Mouse (Mus musculus) liver, embryonic 14.5 days (tissue): ENCODE results near the gene Chrm5. TPM values are rescaled to one million over a fixed set of nuclear protein-coding genes. Genes with fewer than 3 reads are reported as not detected.

ENCODE experiments used
- ATAC-seq: fragments of 200-750 bp; cut with Nextera tagmentation; 2 replicates; pipeline ENCODE4 v1.8.0; 2017; ENCODE audit warnings: moderate number of reproducible peaks, mild to moderate bottlenecking, moderate library complexity; ENCODE audit not compliant: insufficient read depth
- DNase-seq, 3 experiments: peaks; one replicate each; pipeline ENCODE4 v3.0.0-alpha.2; 2012 to 2013; ENCODE audit warnings: low read depth in 3 of 3, low spot score in 3 of 3
- H3K27ac ChIP-seq: fragments of 300-500 bp; sonication (generic); 2 replicates; pipeline ENCODE4 v1.5.1; 2014; ENCODE audit warnings: moderate library complexity, mild to moderate bottlenecking, control low read depth, inconsistent platforms
- H3K27me3 ChIP-seq: fragments of 300-500 bp; sonication (generic); 2 replicates; pipeline ENCODE4 v1.6.1; 2014; ENCODE audit warnings: mild to moderate bottlenecking, low read length, moderate library complexity; ENCODE audit not compliant: control insufficient read depth, insufficient read depth
- H3K36me3 ChIP-seq: fragments of 300-500 bp; sonication (generic); replicated peaks from 2 replicates; pipeline ENCODE4 v1.6.1; 2014; ENCODE audit warnings: low read depth; ENCODE audit not compliant: control insufficient read depth, insufficient read depth
- H3K4me1 ChIP-seq, 2 experiments: fragments of 200-500 bp in 1 of 2; fragments of 300-500 bp in 1 of 2; sonication (generic) in 1 of 2; replicated peaks; 2 replicates each; pipeline ENCODE4 v1.6.1; 2012 to 2014; ENCODE audit warnings: antibody characterized with exemption in 1 of 2, inconsistent platforms in 1 of 2, low read length in 1 of 2; ENCODE audit not compliant: control insufficient read depth in 2 of 2, insufficient read depth in 2 of 2
- H3K4me2 ChIP-seq: fragments of 300-500 bp; sonication (generic); 2 replicates; pipeline ENCODE4 v1.6.1; 2014; ENCODE audit warnings: low read depth, mild to moderate bottlenecking, control low read depth, moderate library complexity
- H3K4me3 ChIP-seq, 2 experiments: fragments of 200-500 bp in 1 of 2; fragments of 300-500 bp in 1 of 2; sonication (generic) in 1 of 2; 2 replicates each; pipeline ENCODE4 v1.5.1; 2012 to 2014; ENCODE audit warnings: low read depth in 2 of 2, low read length in 2 of 2, mild to moderate bottlenecking in 2 of 2, control low read depth in 1 of 2, inconsistent platforms in 1 of 2, moderate library complexity in 1 of 2; ENCODE audit not compliant: insufficient read depth in 1 of 2
- H3K9ac ChIP-seq: fragments of 300-500 bp; sonication (generic); replicated peaks from 2 replicates; pipeline ENCODE4 v1.6.1; 2014; ENCODE audit warnings: mild to moderate bottlenecking, control low read depth, moderate library complexity
- H3K9me3 ChIP-seq: fragments of 300-500 bp; sonication (generic); 2 replicates; pipeline ENCODE4 v1.6.1; 2016; ENCODE audit warnings: low read length, mixed read lengths; ENCODE audit not compliant: control insufficient read depth
- CTCF ChIP-seq: IDR thresholded peaks from 2 replicates; pipeline ENCODE4 v1.5.1; 2016; ENCODE audit warnings: antibody characterized with exemption, low read depth, control low read depth
- EP300 ChIP-seq: IDR thresholded peaks from 2 replicates; pipeline ENCODE4 v1.6.1; 2016; ENCODE audit warnings: antibody characterized with exemption, low read depth
- WGBS: fragments of 180-500 bp; shearing (Covaris S2); extraction: QIAGEN DNeasy Blood & Tissue Kit; methylation state at CpG from one replicate; pipeline ENCODE4 v1.1.7; 2014; ENCODE audit not compliant: insufficient replicate concordance; 5-methylcytosine and 5-hydroxymethylcytosine counted together
- polyA plus RNA-seq, 2 experiments: library from polyadenylated mRNA; depleted of rRNA in 1 of 2; stranded (reverse) in 1 of 2; unstranded in 1 of 2; fragments of >200 nt; fragmentation: Nextera tagmentation in 1 of 2; extraction: Ambion mirVana in 1 of 2; gene quantifications; 2 replicates each; pipeline versions ENCODE4 v1.2.1 to v1.2.3; 2012 to 2014

Gene Chrm5
- polyA plus RNA-seq, 2 experiments: not detected

DNA sequence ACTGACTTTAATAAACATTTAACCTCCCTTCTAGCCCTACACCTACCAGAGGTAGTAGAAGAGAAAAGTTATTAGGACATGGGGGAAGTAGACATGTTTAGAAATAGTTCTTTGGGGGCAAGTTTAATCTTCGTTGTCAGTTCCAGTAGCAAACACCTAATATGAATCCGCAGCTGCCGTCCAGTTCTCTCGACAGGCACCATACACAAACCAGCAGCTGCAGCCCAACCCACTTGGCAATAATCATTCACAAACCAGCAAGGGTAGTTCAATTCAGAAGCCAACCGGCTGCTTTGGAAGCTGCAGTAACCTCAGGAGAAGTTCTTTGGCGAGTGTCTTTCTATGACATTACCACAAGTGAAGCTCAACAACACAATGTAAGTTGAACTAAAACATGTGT, 23.4 kb upstream of the Chrm5 start:
- Histone ChIP-seq H3K4me3 (no peak overlapping the region), H3K36me3 (no peaks in the 10 kb centered on the region), H3K4me1 (peaks cover 3 to 15% of the 10 kb centered on the region in 2 experiments), H3K27ac (no peak overlapping the region), H3K27me3 (no peaks in the 10 kb centered on the region), H3K9ac (no peak overlapping the region), H3K9me3 (no peaks in the 10 kb centered on the region), H3K4me2 (no peak overlapping the region)
- TF ChIP-seq CTCF (no peak), EP300 (no peak)
- 69% methylated on average over 6 of the region's 6 CpGs for WGBS
- ATAC-seq (no peak), DNase-seq (no peak)

DNA sequence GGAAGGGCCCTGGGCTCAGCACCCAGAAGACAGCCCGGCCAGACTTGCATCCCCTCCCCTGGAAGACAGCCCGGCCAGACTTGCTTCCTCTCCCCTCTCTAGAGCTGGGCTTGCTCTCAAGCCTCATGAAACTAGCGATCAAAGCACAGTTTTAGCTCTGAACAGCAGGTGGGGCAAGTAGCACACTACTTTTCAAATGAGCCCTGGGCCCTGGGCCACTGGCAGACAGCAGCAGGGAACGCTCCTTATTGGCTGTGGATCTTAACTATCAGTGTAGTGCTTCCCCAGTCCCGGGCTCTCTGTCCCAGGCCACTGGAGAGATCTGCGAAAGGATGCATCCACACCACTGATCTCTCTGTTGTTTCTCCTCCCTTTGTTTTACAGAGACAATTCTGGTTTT, 20.6 kb upstream of the Chrm5 start:
- Histone ChIP-seq H3K4me3 (no peak overlapping the region), H3K27ac (no peak overlapping the region), H3K4me2 (no peak overlapping the region), H3K4me1 (peaks cover 0 to 7% of the 10 kb centered on the region in 2 experiments; a peak in 2 of 4 replicates), H3K9ac (no peak overlapping the region), H3K9me3 (no peaks in the 10 kb centered on the region), H3K36me3 (no peaks in the 10 kb centered on the region), H3K27me3 (no peaks in the 10 kb centered on the region)
- ATAC-seq: peak; percentile 83
- DNase-seq: peak; percentile 55 to 64 (median 59)
- WGBS: 4% methylated on average over 6 of the region's 6 CpGs
- no peak for TF ChIP-seq EP300
- peak; percentile 81 for TF ChIP-seq CTCF

DNA sequence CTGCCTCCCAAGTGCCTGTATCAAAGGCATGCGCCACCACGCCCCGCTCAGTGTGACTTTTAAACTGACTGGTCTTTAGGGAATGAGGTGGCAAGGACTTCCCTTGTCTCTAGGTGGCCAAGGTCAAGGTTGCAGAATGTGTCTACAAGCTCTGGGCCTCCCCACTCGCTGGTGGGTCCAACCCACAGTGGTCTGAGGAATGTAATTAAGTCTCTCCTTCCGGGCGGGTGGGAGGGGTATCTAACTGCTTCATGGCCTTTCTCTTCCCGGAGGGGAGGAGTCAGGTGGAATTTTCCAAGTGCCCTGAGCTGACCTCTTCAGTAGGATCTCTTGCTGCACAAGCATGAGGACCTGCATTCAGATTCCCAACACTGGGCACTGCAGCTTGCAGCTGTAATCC, 17.3 kb upstream of the Chrm5 start:
- ATAC-seq (no peak), DNase-seq (no peak)
- no peak for TF ChIP-seq CTCF
- TF ChIP-seq EP300: no peak
- H3K9ac ChIP-seq: no peak overlapping the region
- no peaks in the 10 kb centered on the region for H3K27me3 ChIP-seq
- H3K4me3 ChIP-seq: no peak overlapping the region
- no peak overlapping the region for H3K4me2 ChIP-seq
- WGBS: 82% methylated on average over 7 of the region's 7 CpGs
- peaks cover 5 to 10% of the 10 kb centered on the region in 2 experiments; a peak in 3 of 4 replicates for H3K4me1 ChIP-seq
- no peaks in the 10 kb centered on the region for H3K36me3 ChIP-seq
- H3K9me3 ChIP-seq: no peaks in the 10 kb centered on the region
- H3K27ac ChIP-seq: no peak overlapping the region

DNA sequence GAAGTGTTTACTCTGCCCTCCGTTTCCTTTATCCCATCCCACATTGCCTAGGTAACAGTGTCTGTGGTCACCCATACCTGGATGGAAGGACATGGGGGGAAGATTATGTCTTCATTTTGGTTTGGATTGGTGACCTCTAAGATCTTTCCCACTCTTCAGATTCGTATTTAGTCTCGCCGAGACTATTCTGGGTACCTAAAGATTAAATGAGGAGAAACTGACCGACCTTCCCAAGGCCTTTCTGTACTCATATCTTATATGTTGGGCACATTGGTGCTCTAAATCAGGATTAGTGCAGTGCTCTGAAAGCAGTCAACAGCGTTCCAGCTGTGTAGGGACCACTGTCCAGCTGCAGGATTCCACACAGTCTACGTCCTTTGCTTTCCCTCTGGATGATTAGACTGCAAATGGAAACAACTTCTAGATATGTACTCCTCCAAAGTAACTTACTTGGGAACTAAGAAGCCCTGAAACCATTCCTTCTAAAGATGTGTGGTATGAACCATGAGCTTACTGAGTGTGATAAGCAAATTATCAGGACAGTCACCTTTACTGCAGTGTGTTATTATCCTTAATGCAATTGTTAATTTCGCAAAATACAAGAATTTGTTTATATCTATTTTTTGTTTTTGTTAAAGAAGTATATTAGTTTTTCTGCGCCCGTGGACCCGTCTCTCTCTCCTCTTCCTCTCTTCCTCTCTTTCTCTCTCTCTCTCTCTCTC, 13.1 kb upstream of the Chrm5 start:
- no peaks in the 10 kb centered on the region for H3K9me3 ChIP-seq
- DNase-seq: no peak
- no peaks in the 10 kb centered on the region for H3K36me3 ChIP-seq
- H3K4me3 ChIP-seq: peak overlapping the region; percentile 63 to 73
- H3K4me1 ChIP-seq: peaks cover 8 to 17% of the 10 kb centered on the region in 2 experiments; a peak in 3 of 4 replicates
- TF ChIP-seq CTCF: no peak
- no peak; the same call in 1 of the 2 replicates for TF ChIP-seq EP300
- ATAC-seq: no peak
- H3K9ac ChIP-seq: peak overlapping the region; percentile 80
- 25% methylated on average over 11 of the region's 11 CpGs for WGBS
- peak overlapping the region; percentile 85 for H3K4me2 ChIP-seq
- peak overlapping the region; percentile 43 for H3K27ac ChIP-seq
- H3K27me3 ChIP-seq: no peaks in the 10 kb centered on the region

DNA sequence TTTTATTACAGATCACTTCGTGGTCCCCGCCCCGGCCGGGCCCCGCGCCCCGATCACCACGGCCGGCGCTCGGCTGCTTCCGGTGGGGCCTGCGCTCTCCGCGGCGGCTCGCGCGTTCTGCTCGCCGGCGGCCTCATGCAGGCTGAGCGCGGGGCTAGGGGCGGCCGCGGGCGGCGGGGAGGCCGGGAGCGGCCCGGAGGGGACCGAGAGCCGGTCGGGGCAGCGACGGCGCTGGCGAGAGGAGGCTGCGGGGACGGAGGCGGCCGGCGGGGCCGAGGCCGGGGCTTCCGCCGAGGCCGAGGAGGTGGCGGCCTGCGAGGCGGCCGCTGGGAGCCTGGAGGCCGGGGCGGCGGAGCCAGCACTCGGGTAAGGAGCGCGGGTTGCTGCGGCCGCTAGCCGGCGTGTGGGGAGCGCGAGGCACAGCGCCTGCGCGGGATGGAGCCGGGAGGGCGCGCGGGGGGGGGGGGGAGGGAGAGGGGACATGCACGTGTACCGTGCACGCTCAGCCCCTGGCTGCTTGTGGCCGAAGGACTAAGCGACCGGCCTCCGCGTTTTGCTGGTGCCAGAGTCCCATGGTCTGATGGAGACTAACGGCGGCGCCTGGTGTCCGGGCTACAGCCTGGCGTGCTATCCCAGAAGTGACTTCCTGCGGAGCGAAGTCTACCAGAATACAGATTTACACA, 12.4 kb upstream of the Chrm5 start, which contains the start of gene Aven:
Gene Aven (plus strand): TSS at position 109 of the 683 bp plus-strand sequence.
- H3K27ac ChIP-seq: peak within 1 kb of the TSS; percentile 54
- peak within 1 kb of the TSS; percentile 85 for H3K4me2 ChIP-seq
- H3K27me3 ChIP-seq: no peaks in the 10 kb centered on the region
- peak in 2 of 3 experiments; percentile 43 to 45 for DNase-seq
- H3K4me3 ChIP-seq: peak within 1 kb of the TSS; percentile 63 to 73
- peaks cover 8 to 14% of the 10 kb centered on the region in 2 experiments; a peak in 3 of 4 replicates for H3K4me1 ChIP-seq
- TF ChIP-seq CTCF (0 out of 2 replicates have a peak, but pooled peaks have one; percentile 7), EP300 (no peak)
- peak; percentile 87 for ATAC-seq
- no peaks in the 10 kb centered on the region for H3K36me3 ChIP-seq
- peak within 1 kb of the TSS; percentile 80 for H3K9ac ChIP-seq
- WGBS: under 1% methylated on average over 62 of the region's 87 CpGs
- no peaks in the 10 kb centered on the region for H3K9me3 ChIP-seq
